Mouse (Mus musculus) kidney, adult 2 months (tissue): ENCODE measurements around the gene Ankrd23. TPM values are rescaled to one million over a fixed set of nuclear protein-coding genes. Genes with fewer than 3 reads are reported as not detected.

Experiments
- DNase-seq: peaks from one replicate; pipeline ENCODE4 v3.0.0; 2021
- H3K27ac ChIP-seq: fragments of 200-500 bp; 2 replicates; pipeline ENCODE4 v1.5.1; 2012; ENCODE audit warnings: low read depth, low read length, control low read depth, inconsistent platforms; ENCODE audit not compliant: insufficient read depth
- H3K27me3 ChIP-seq: fragments of 200-500 bp; replicated peaks from 2 replicates; pipeline ENCODE4 v1.6.1; 2012; ENCODE audit warnings: mild to moderate bottlenecking, moderate library complexity, low read length, inconsistent platforms; ENCODE audit not compliant: control insufficient read depth, insufficient read depth
- H3K36me3 ChIP-seq: fragments of 200-500 bp; 2 replicates; pipeline ENCODE4 v1.6.1; 2012; ENCODE audit warnings: mild to moderate bottlenecking, moderate library complexity, low read length, inconsistent platforms; ENCODE audit not compliant: control insufficient read depth, insufficient read depth
- H3K4me1 ChIP-seq: fragments of 200-500 bp; 2 replicates; pipeline ENCODE4 v1.6.1; 2011; ENCODE audit warnings: low read length; ENCODE audit not compliant: control insufficient read depth, insufficient read depth
- H3K4me3 ChIP-seq: fragments of 200-500 bp; 2 replicates; pipeline ENCODE4 v1.5.1; 2011; ENCODE audit warnings: mild to moderate bottlenecking, low read depth, low read length, control low read depth; ENCODE audit not compliant: insufficient read depth
- CTCF ChIP-seq: fragments of 200-500 bp; conservative IDR thresholded peaks from 2 replicates; pipeline ENCODE4 v1.5.1; 2011; ENCODE audit warnings: low read depth, mild to moderate bottlenecking, control low read depth, low read length, moderate library complexity, mixed read lengths; ENCODE audit not compliant: insufficient read depth, insufficient read length
- POLR2A ChIP-seq: fragments of 200-500 bp; IDR thresholded peaks from one replicate; pipeline ENCODE4 v1.6.1; 2011; ENCODE audit warnings: low read depth, low read length, control low read depth
- WGBS: fragments of 180-500 bp; shearing (Covaris S2); methylation state at CpG from one replicate; pipeline ENCODE4 v1.1.7; 2018; 5-methylcytosine and 5-hydroxymethylcytosine counted together
- polyA plus RNA-seq: library from polyadenylated mRNA; depleted of rRNA; stranded (reverse); fragments of >200 nt; gene quantifications from 2 replicates; pipeline ENCODE4 v1.2.3, GENCODE M21; 2012

The Ankrd23 gene
- polyA plus RNA-seq, 1 experiment = 37.9 TPM

GRCm38 (mm10) chr1:36576991-36577675 lies 40.5 kb upstream of the Ankrd23 start:
- Histone ChIP-seq H3K36me3 (no peaks in the 10 kb centered on the region), H3K27ac (no peak overlapping the region), H3K27me3 (no peaks in the 10 kb centered on the region), H3K4me1 (peaks cover 17% of the 10 kb centered on the region; the same call in 1 of the 2 replicates), H3K4me3 (no peak overlapping the region)
- TF ChIP-seq POLR2A (no peak), CTCF (no peak)
- no peak for DNase-seq
- 71% methylated on average over 6 of the region's 6 CpGs for WGBS

GRCm38 (mm10) chr1:36575347-36575746 lies 38.7 kb upstream of the Ankrd23 start:
- WGBS = 78% methylated on average over 6 of the region's 6 CpGs
- Histone ChIP-seq H3K4me1 (peaks cover 8% of the 10 kb centered on the region; the same call in 1 of the 2 replicates), H3K27me3 (no peaks in the 10 kb centered on the region), H3K36me3 (no peaks in the 10 kb centered on the region), H3K4me3 (no peak overlapping the region), H3K27ac (no peak overlapping the region)
- TF ChIP-seq CTCF (no peak), POLR2A (no peak)
- no peak for DNase-seq

GRCm38 (mm10) chr1:36574196-36574955 lies 37.7 kb upstream of the Ankrd23 start:
- H3K36me3 ChIP-seq = no peaks in the 10 kb centered on the region
- TF ChIP-seq CTCF = no peak
- TF ChIP-seq POLR2A = no peak
- no peaks in the 10 kb centered on the region for H3K27me3 ChIP-seq
- no peak overlapping the region for H3K4me3 ChIP-seq
- no peak overlapping the region for H3K27ac ChIP-seq
- WGBS = 76% methylated on average over 5 of the region's 5 CpGs
- H3K4me1 ChIP-seq = 0 out of 2 replicates have a peak, but pooled peaks cover 2% of the 10 kb centered on the region
- no peak for DNase-seq

GRCm38 (mm10) chr1:36573524-36573923 lies 36.8 kb upstream of the Ankrd23 start:
- no peak for DNase-seq

GRCm38 (mm10) chr1:36572709-36573108 lies 36.0 kb upstream of the Ankrd23 start:
- TF ChIP-seq CTCF (no peak), POLR2A (no peak)
- no peak overlapping the region for H3K4me3 ChIP-seq
- peak; percentile 35 for DNase-seq
- no peaks in the 10 kb centered on the region for H3K36me3 ChIP-seq
- H3K27ac ChIP-seq = peak overlapping the region; percentile 58; the same call in 1 of the 2 replicates
- H3K4me1 ChIP-seq = 0 out of 2 replicates have a peak, but pooled peaks cover 2% of the 10 kb centered on the region
- H3K27me3 ChIP-seq = no peaks in the 10 kb centered on the region
- WGBS = 68% methylated on average over 1 of the region's 1 CpGs

More at GRCm38 (mm10) chr1:36573524-36573923, 36.8 kb upstream of the Ankrd23 start:
- H3K27ac ChIP-seq = no peak overlapping the region
- TF ChIP-seq POLR2A (no peak), CTCF (no peak)
- 0 out of 2 replicates have a peak, but pooled peaks cover 2% of the 10 kb centered on the region for H3K4me1 ChIP-seq
- no peak overlapping the region for H3K4me3 ChIP-seq
- H3K36me3 ChIP-seq = no peaks in the 10 kb centered on the region
- 85% methylated on average over 8 of the region's 8 CpGs for WGBS
- no peaks in the 10 kb centered on the region for H3K27me3 ChIP-seq

GRCm38 (mm10) chr1:36572140-36572700 lies 35.5 kb upstream of the Ankrd23 start:
- no peaks in the 10 kb centered on the region for H3K27me3 ChIP-seq
- peak overlapping the region; percentile 58; the same call in 1 of the 2 replicates for H3K27ac ChIP-seq
- no peak for DNase-seq
- no peaks in the 10 kb centered on the region for H3K36me3 ChIP-seq
- H3K4me1 ChIP-seq = 0 out of 2 replicates have a peak, but pooled peaks cover 2% of the 10 kb centered on the region
- TF ChIP-seq CTCF = no peak
- 82% methylated on average over 2 of the region's 2 CpGs for WGBS
- H3K4me3 ChIP-seq = no peak overlapping the region
